ENCODE assay signal across 9 mouse cellular contexts in genomic region chr4:140837879-140838278, GRCm38 (mm10). TPM values are rescaled to one million over a fixed set of nuclear protein-coding genes. Genes with fewer than 3 reads are reported as not detected.
A peak's percentile ranks its signal among the peaks of the same experiment; 100 is the strongest.
DNase-seq lines count a peak whose midpoint lies in the region; ATAC-seq and TF ChIP-seq lines count a peak whose summit lies in the region.
"Had no signal": no experiment of that assay in that cellular context is flagged by ENCODE, and none has a peak within 500 bp of the region (broad histone marks: within the 10 kb centered on the region; RNA-seq: fewer than 3 reads in every experiment).

No protein-coding gene starts in this region.

- H3K9ac ChIP-seq in lung, embryonic 14.5 days: no peak overlapping the region
- H3K9ac ChIP-seq in embryonic facial prominence, embryonic 12.5 days: no peak overlapping the region
- no peak overlapping the region for H3K9ac ChIP-seq in midbrain, embryonic 15.5 days

- no peaks in the 10 kb centered on the region for H3K36me3 ChIP-seq in lung, embryonic 14.5 days (ENCODE audit: insufficient read depth)
- H3K36me3 ChIP-seq in embryonic facial prominence, embryonic 12.5 days: no peaks in the 10 kb centered on the region
- no peaks in the 10 kb centered on the region for H3K36me3 ChIP-seq in midbrain, embryonic 15.5 days (replicated peaks)

- CTCF ChIA-PET in Patski (lab: Charles Lee): no interaction called here

- POLR2A ChIA-PET in Patski (lab: Charles Lee): no interaction called here

- ATAC-seq in lung, embryonic 14.5 days (ENCODE audit: insufficient read depth): peak; percentile 52; the same call in 1 of the 2 replicates
- peak; percentile 54 for ATAC-seq in Patski
- no peak for ATAC-seq in embryonic facial prominence, embryonic 12.5 days (ENCODE audit: insufficient number of reproducible peaks, insufficient read depth, low FRiP score, low TSS enrichment)
- ATAC-seq in midbrain, embryonic 15.5 days (replicated peaks): no peak

- H3K4me3 ChIP-seq in lung, embryonic 14.5 days (ENCODE audit: low read depth, low read length): no peak overlapping the region
- no peak overlapping the region for H3K4me3 ChIP-seq in embryonic facial prominence, embryonic 12.5 days
- no peak overlapping the region for H3K4me3 ChIP-seq in midbrain, embryonic 15.5 days

- no peaks in the 10 kb centered on the region for H3K9me3 ChIP-seq in lung, embryonic 14.5 days (ENCODE audit: low read depth, low read length)
- no peaks in the 10 kb centered on the region for H3K9me3 ChIP-seq in embryonic facial prominence, embryonic 12.5 days
- no peaks in the 10 kb centered on the region for H3K9me3 ChIP-seq in midbrain, embryonic 15.5 days

- no peaks in the 10 kb centered on the region for H3K27me3 ChIP-seq in lung, embryonic 14.5 days (ENCODE audit: insufficient read depth, low read length)
- H3K27me3 ChIP-seq in Patski: no peaks in the 10 kb centered on the region
- peaks cover 14% of the 10 kb centered on the region; the same call in 1 of the 2 replicates for H3K27me3 ChIP-seq in embryonic facial prominence, embryonic 12.5 days
- H3K27me3 ChIP-seq in midbrain, embryonic 15.5 days (replicated peaks): no peaks in the 10 kb centered on the region

- WGBS in lung, embryonic 14.5 days: 13% methylated on average over 8 of the region's 8 CpGs
- WGBS in embryonic facial prominence, embryonic 12.5 days: 24% methylated on average over 8 of the region's 8 CpGs
- 25% methylated on average over 8 of the region's 8 CpGs for whole genome bisulfite sequencing in midbrain, embryonic 15.5 days

- no peak for TF ChIP-seq CTCF in lung, embryonic 14.5 days (IDR thresholded peaks at IDR 0.05; ENCODE audit: low read depth)
- TF ChIP-seq CTCF in Patski (IDR thresholded peaks at IDR 0.05): no peak

- 0 out of 2 replicates have a peak, but pooled peaks cover 2% of the 10 kb centered on the region for H3K4me1 ChIP-seq in lung, embryonic 14.5 days (ENCODE audit: insufficient read depth)
- H3K4me1 ChIP-seq in embryonic facial prominence, embryonic 12.5 days: peaks cover 3% of the 10 kb centered on the region; the same call in 1 of the 2 replicates
- H3K4me1 ChIP-seq in midbrain, embryonic 15.5 days: peaks cover 12% of the 10 kb centered on the region

- peak; percentile 62 for DNase-seq in lung, embryonic 14.5 days
- no peak for DNase-seq in lung, postnatal 14 days
- DNase-seq in Patski (ENCODE audit: low read depth, low spot score): peak; percentile 59
- peak; percentile 18 for DNase-seq in lung, postnatal 36 days
- no peak for DNase-seq in gastrocnemius, postnatal 4 days (ENCODE audit: low spot score in 2 of 2)
- DNase-seq in layer of hippocampus, adult 8-10 months (ENCODE audit: low spot score in 2 of 2): no peak

- H3K4me2 ChIP-seq in lung, embryonic 14.5 days: no peak overlapping the region
- H3K4me2 ChIP-seq in embryonic facial prominence, embryonic 12.5 days (replicated peaks): 0 out of 2 replicates have a peak overlapping the region, but pooled peaks have one; percentile 2
- H3K4me2 ChIP-seq in midbrain, embryonic 15.5 days: no peak overlapping the region

- in situ Hi-C loops in Patski (cut with MboI; ENCODE audit: low pct_unique_long_range_greater_than_20kb): no loop called here

- H3K27ac ChIP-seq in lung, embryonic 14.5 days (ENCODE audit: low read depth): no peak overlapping the region
- no peak overlapping the region for H3K27ac ChIP-seq in embryonic facial prominence, embryonic 12.5 days
- no peak overlapping the region for H3K27ac ChIP-seq in midbrain, embryonic 15.5 days

RNA-seq across cellular contexts. Expression of gene Padi1, which starts 7.7 kb away (rescaled TPM):
- polyA plus RNA-seq in lung, embryonic 14.5 days (2014; fragmentation: Nextera tagmentation; extraction: Ambion mirVana): 0.04 and 0.11 TPM in 2 replicates
- 0.05 TPM for polyA plus RNA-seq in Patski (2021)
- polyA plus RNA-seq in embryonic facial prominence, embryonic 12.5 days (2016; fragmentation: Nextera tagmentation; extraction: Ambion mirVana): 0.12 and 0.14 TPM in 2 replicates
- total RNA-seq in gastrocnemius, postnatal 4 days (2021): not detected
- under 1 TPM in 2 of 4 experiments, not detected in 2; 0.08 to 0.16 TPM for total RNA-seq in layer of hippocampus, adult 8-10 months (2022)
- polyA plus RNA-seq in midbrain, embryonic 15.5 days (2015; fragmentation: Nextera tagmentation; extraction: Ambion mirVana): 0.04 TPM in 1 of 2 replicates, not detected in the other
- total RNA-seq: liver, adult 2 months had no signal
- polyA plus RNA-seq: liver, adult 2 months had no signal

RNA-seq across cellular contexts. Expression of gene Padi3, which starts 27.4 kb away (rescaled TPM):
- polyA plus RNA-seq in lung, embryonic 14.5 days (2014; fragmentation: Nextera tagmentation; extraction: Ambion mirVana): 0.12 and 0.14 TPM in 2 replicates
- polyA plus RNA-seq in Patski (2021): not detected
- polyA plus RNA-seq in embryonic facial prominence, embryonic 12.5 days (2016; fragmentation: Nextera tagmentation; extraction: Ambion mirVana): 0.06 and 0.08 TPM in 2 replicates
- under 1 TPM; 0.15 to 0.18 TPM for total RNA-seq in gastrocnemius, postnatal 4 days (2021)
- not detected for total RNA-seq in layer of hippocampus, adult 8-10 months (2022)
- polyA plus RNA-seq in midbrain, embryonic 15.5 days (2015; fragmentation: Nextera tagmentation; extraction: Ambion mirVana): not detected in 2 replicates
- total RNA-seq: liver, adult 2 months had no signal
- polyA plus RNA-seq: liver, adult 2 months had no signal

Comparison
In these comparisons a context has a peak if more than half of its experiments do, and no peak if none do; other contexts are left out.
1. DNase-seq: peak in lung, embryonic 14.5 days (single experiment), Patski (single experiment) and lung, postnatal 36 days (single experiment); none in lung, postnatal 14 days (single experiment), gastrocnemius, postnatal 4 days (0 of 2) and layer of hippocampus, adult 8-10 months (0 of 2).
2. ATAC-seq: peak in lung, embryonic 14.5 days (single experiment) and Patski (single experiment); none in embryonic facial prominence, embryonic 12.5 days (single experiment) and midbrain, embryonic 15.5 days (single experiment).